10 mouse cellular contexts compared by ENCODE assay signal in genomic region chr3:66262319-66262718, GRCm38 (mm10). TPM values are rescaled to one million over a fixed set of nuclear protein-coding genes. Genes with fewer than 3 reads are reported as not detected.
DNase-seq lines count a peak whose midpoint lies in the region; ATAC-seq and TF ChIP-seq lines count a peak whose summit lies in the region.
"Had no signal": no experiment of that assay in that cellular context is flagged by ENCODE, and none has a peak within 500 bp of the region (broad histone marks: within the 10 kb centered on the region; RNA-seq: fewer than 3 reads in every experiment).

No protein-coding gene starts in this region.

- no peak overlapping the region for H3K4me2 ChIP-seq in heart, postnatal 0 days (ENCODE audit: low read depth, low read length)
- H3K4me2 ChIP-seq in hindbrain, postnatal 0 days (ENCODE audit: low read depth, low read length): no peak overlapping the region
- H3K4me2 ChIP-seq: heart, embryonic 13.5 days had no signal

- no peaks in the 10 kb centered on the region for H3K9me3 ChIP-seq in heart, postnatal 0 days (replicated peaks; ENCODE audit: control insufficient read depth, low read length)
- H3K9me3 ChIP-seq in heart, embryonic 10.5 days: no peaks in the 10 kb centered on the region
- H3K9me3 ChIP-seq in hindbrain, postnatal 0 days (ENCODE audit: low read length): no peaks in the 10 kb centered on the region
- H3K9me3 ChIP-seq: heart, embryonic 13.5 days; megakaryocyte, embryonic 14.5 days had no signal

- H3K4me3 ChIP-seq in heart, postnatal 0 days (ENCODE audit: low read depth, low read length): no peak overlapping the region
- no peak overlapping the region for H3K4me3 ChIP-seq in heart, embryonic 10.5 days
- no peak overlapping the region for H3K4me3 ChIP-seq in hindbrain, postnatal 0 days (ENCODE audit: low read length)
- H3K4me3 ChIP-seq: heart, embryonic 13.5 days; megakaryocyte, embryonic 14.5 days had no signal

- no peak for TF ChIP-seq EP300 in heart, postnatal 0 days (IDR thresholded peaks at IDR 0.05; ENCODE audit: low read depth)

- no peak overlapping the region for H3K9ac ChIP-seq in heart, postnatal 0 days (replicated peaks; ENCODE audit: low read depth, low read length)
- H3K9ac ChIP-seq in hindbrain, postnatal 0 days (replicated peaks; ENCODE audit: low read length): no peak overlapping the region
- H3K9ac ChIP-seq: heart, embryonic 13.5 days had no signal

- H3K27me3 ChIP-seq in heart, postnatal 0 days (ENCODE audit: control insufficient read depth, insufficient read depth, low read length): no peaks in the 10 kb centered on the region
- no peaks in the 10 kb centered on the region for H3K27me3 ChIP-seq in heart, embryonic 10.5 days (ENCODE audit: insufficient read depth, poor library complexity, severe bottlenecking)
- no peaks in the 10 kb centered on the region for H3K27me3 ChIP-seq in hindbrain, postnatal 0 days (ENCODE audit: insufficient read depth, low read length)
- H3K27me3 ChIP-seq: heart, embryonic 13.5 days; megakaryocyte, embryonic 14.5 days had no signal

- peak; percentile 64 for TF ChIP-seq CTCF in heart, postnatal 0 days (IDR thresholded peaks at IDR 0.05; ENCODE audit: low read depth)
- TF ChIP-seq CTCF in hindbrain, postnatal 0 days (IDR thresholded peaks at IDR 0.05; ENCODE audit: low read depth): peak; percentile 52

- H3K4me1 ChIP-seq in heart, postnatal 0 days (ENCODE audit: control insufficient read depth, insufficient read depth): no peaks in the 10 kb centered on the region
- H3K4me1 ChIP-seq in heart, embryonic 10.5 days: 0 out of 2 replicates have a peak, but pooled peaks cover 4% of the 10 kb centered on the region
- no peaks in the 10 kb centered on the region for H3K4me1 ChIP-seq in hindbrain, postnatal 0 days (ENCODE audit: insufficient read depth, low read length)
- H3K4me1 ChIP-seq: megakaryocyte, embryonic 14.5 days had no signal

- WGBS in heart, postnatal 0 days: 20% methylated on average over 5 of the region's 5 CpGs
- 27% methylated on average over 5 of the region's 5 CpGs for WGBS in heart, embryonic 10.5 days
- 35% methylated on average over 5 of the region's 5 CpGs for WGBS in hindbrain, postnatal 0 days

- ATAC-seq in heart, postnatal 0 days (ENCODE audit: insufficient read depth, low read depth): peak; percentile 44; the same call in 1 of the 2 replicates
- ATAC-seq in hindbrain, postnatal 0 days: no peak
- no peak for ATAC-seq in cerebellum, adult (ENCODE audit: insufficient number of reproducible peaks, low FRiP score, low TSS enrichment)

- no peaks in the 10 kb centered on the region for H3K36me3 ChIP-seq in heart, postnatal 0 days (replicated peaks; ENCODE audit: control insufficient read depth, insufficient read depth, low read length)
- H3K36me3 ChIP-seq in heart, embryonic 10.5 days: no peaks in the 10 kb centered on the region
- no peaks in the 10 kb centered on the region for H3K36me3 ChIP-seq in hindbrain, postnatal 0 days (ENCODE audit: insufficient read depth, low read length)
- H3K36me3 ChIP-seq: heart, embryonic 13.5 days had no signal

- peak; percentile 35 for DNase-seq in heart, postnatal 0 days (ENCODE audit: low spot score)
- no peak for DNase-seq in heart, embryonic 10.5 days (ENCODE audit: low spot score)
- DNase-seq in 3134 (ENCODE audit: extremely low read depth, insufficient read length, low spot score) (peak; percentile 13), adipocyte (ENCODE audit: low spot score) (peak; percentile 71)
- peak; percentile 44 for DNase-seq in hindbrain, postnatal 0 days (ENCODE audit: low spot score)
- no peak for DNase-seq in B cell, adult 2 months
- no peak for DNase-seq in urinary bladder, adult 2 months (ENCODE audit: low spot score)

- no peak overlapping the region for H3K27ac ChIP-seq in heart, postnatal 0 days (ENCODE audit: low read depth)
- H3K27ac ChIP-seq in heart, embryonic 10.5 days: no peak overlapping the region
- no peak overlapping the region for H3K27ac ChIP-seq in hindbrain, postnatal 0 days
- H3K27ac ChIP-seq: heart, embryonic 13.5 days had no signal

RNA-seq across cellular contexts. Expression of gene Veph1, which starts 34.3 kb away (rescaled TPM):
- total RNA-seq in heart, postnatal 0 days (2014; rRNA removed; ENCODE audit: low replicate concordance): 0.62 and 2.5 TPM in 2 replicates
- 0.16 and 0.30 TPM in 2 replicates for polyA plus RNA-seq in heart, postnatal 0 days (2015; fragmentation: Nextera tagmentation; extraction: Ambion mirVana)
- 0.89 and 1.0 TPM in 2 replicates for polyA plus RNA-seq in heart, embryonic 10.5 days (2016; fragmentation: Nextera tagmentation; extraction: Ambion mirVana)
- total RNA-seq in hindbrain, postnatal 0 days (2014; rRNA removed): 0.50 and 0.84 TPM in 2 replicates
- polyA plus RNA-seq in hindbrain, postnatal 0 days (2015; fragmentation: Nextera tagmentation; extraction: Ambion mirVana): 0.68 and 0.75 TPM in 2 replicates
- 0.03 and 0.06 TPM in 2 replicates for polyA plus RNA-seq in urinary bladder, adult 2 months (2012; rRNA removed)

RNA-seq across cellular contexts. Expression of gene Ptx3, which starts 42.6 kb away (rescaled TPM):
- total RNA-seq in heart, postnatal 0 days (2014; rRNA removed; ENCODE audit: low replicate concordance): 0.46 and 2.0 TPM in 2 replicates
- polyA plus RNA-seq in heart, postnatal 0 days (2015; fragmentation: Nextera tagmentation; extraction: Ambion mirVana): 2.8 and 3.1 TPM in 2 replicates
- 2.2 and 4.4 TPM in 2 replicates for polyA plus RNA-seq in heart, embryonic 10.5 days (2016; fragmentation: Nextera tagmentation; extraction: Ambion mirVana)
- 1.4 and 3.2 TPM in 2 replicates for total RNA-seq in hindbrain, postnatal 0 days (2014; rRNA removed)
- polyA plus RNA-seq in hindbrain, postnatal 0 days (2015; fragmentation: Nextera tagmentation; extraction: Ambion mirVana): 4.0 and 4.1 TPM in 2 replicates
- polyA plus RNA-seq in urinary bladder, adult 2 months (2012; rRNA removed): 0.50 and 0.81 TPM in 2 replicates

Comparison
In these comparisons a context has a peak if more than half of its experiments do, and no peak if none do; other contexts are left out.
1. DNase-seq: peak in heart, postnatal 0 days (single experiment), 3134 (single experiment), adipocyte (single experiment) and hindbrain, postnatal 0 days (single experiment); none in heart, embryonic 10.5 days (single experiment), B cell, adult 2 months (0 of 2) and urinary bladder, adult 2 months (single experiment).